Mouse (Mus musculus): ENCODE measurements around the gene Acadvl. TPM values are rescaled to one million over a fixed set of nuclear protein-coding genes. Genes with fewer than 3 reads are reported as not detected.
A peak's percentile ranks its signal among the peaks of the same experiment; 100 is the strongest.

Acadvl gene
- total and polyA plus RNA-seq, 2 experiments from 2014 or later, result 47.7 to 51.5 TPM

DNA sequence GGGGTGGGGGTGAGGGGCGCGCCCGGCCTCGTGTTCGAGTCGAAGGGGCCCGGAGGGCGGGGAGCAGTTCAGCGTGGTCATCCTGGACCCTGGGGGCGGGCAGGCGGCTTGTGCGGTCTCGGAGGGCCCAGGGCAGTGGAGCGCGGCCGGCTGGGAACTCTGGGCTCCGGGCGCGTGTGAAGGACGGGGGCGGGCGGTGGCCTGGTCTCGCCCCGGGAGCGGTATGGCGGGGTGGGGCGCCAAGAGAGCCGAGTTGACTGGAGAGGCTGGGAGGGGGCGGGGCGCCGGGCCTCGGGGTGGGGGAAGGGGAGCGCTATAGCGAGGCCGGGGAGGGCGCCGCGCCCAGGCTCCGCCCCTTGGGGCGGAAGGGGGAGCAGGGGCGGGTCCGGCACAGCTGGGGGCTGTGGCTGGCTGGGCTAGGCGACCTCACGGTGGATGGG is 18.1 kb downstream of the Acadvl start:
- no peaks in the 10 kb centered on the region for H3K27me3 ChIP-seq (ENCODE audit: insufficient read depth, low read length)
- peak; percentile 71 for DNase-seq
- peaks cover 35% of the 10 kb centered on the region for H3K36me3 ChIP-seq (ENCODE audit: insufficient read depth)
- peak overlapping the region; percentile 72 for H3K9ac ChIP-seq
- TF ChIP-seq CTCF (IDR thresholded peaks at IDR 0.05; ENCODE audit: low read depth), result no peak
- peak overlapping the region; percentile 73 for H3K4me2 ChIP-seq (ENCODE audit: low read depth)
- ATAC-seq, result no peak
- peak overlapping the region; percentile 89 for H3K27ac ChIP-seq (ENCODE audit: low read depth, low read length)
- WGBS, result 6% methylated on average over 30 of the region's 44 CpGs
- peaks cover 26% of the 10 kb centered on the region for H3K4me1 ChIP-seq (ENCODE audit: insufficient read depth)
- H3K4me3 ChIP-seq (ENCODE audit: low read depth, low read length), result peak overlapping the region; percentile 79
- no peaks in the 10 kb centered on the region for H3K9me3 ChIP-seq (ENCODE audit: low read length)

DNA sequence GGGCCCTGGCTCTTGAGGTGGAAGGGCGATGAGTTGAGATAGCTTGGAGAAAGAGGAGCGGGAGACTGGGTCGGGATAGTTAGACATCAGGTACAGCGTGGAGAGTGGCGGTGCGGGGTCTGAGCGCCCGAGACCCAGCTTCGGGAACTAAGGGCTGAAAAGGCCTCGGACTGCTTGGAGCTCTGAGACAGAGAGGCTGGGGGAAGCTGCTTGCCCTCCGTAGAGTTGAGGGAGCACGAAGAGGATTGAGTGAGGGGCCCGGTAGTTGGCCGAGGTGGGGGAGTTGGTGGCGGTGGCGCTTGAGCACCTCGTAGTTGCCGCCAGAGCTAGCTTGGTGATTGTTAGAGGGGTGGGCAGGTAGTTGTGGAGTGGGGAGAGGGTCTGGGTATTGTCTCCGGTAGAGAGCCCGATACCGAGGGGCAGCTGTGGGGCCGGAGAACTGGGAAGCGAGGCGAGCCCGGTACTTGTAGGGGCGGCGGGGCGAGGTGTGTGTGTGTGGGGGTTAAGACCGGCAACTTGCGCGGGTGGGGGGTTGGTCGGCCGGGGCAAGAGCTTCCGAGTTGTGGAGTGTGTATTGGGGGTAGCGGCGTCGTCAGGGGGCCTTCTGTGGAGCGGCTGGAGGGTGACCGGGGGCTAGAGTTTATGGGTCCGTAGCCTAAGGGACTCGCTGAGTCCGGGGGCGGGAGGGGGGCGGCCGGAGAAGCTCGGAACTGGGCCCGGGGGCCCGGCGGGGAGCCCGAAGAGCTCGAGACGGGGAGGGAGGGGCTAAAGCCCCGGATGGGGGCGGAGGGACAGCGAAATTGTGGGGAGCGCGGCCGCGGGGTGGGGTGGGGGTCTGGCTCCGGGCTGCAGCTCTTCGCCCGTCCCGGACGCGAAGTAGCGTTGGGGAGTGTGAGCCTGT is 18.8 kb downstream of the Acadvl start:
- H3K27ac ChIP-seq (ENCODE audit: low read depth, low read length), result peak overlapping the region; percentile 89
- peak overlapping the region; percentile 72 for H3K9ac ChIP-seq
- H3K36me3 ChIP-seq (ENCODE audit: insufficient read depth), result peaks cover 35% of the 10 kb centered on the region
- no peaks in the 10 kb centered on the region for H3K9me3 ChIP-seq (ENCODE audit: low read length)
- peaks cover 20% of the 10 kb centered on the region for H3K4me1 ChIP-seq (ENCODE audit: insufficient read depth)
- DNase-seq (peak; percentile 46), ATAC-seq (no peak)
- H3K4me2 ChIP-seq (ENCODE audit: low read depth), result peak overlapping the region; percentile 73
- WGBS, result 2% methylated on average over 61 of the region's 66 CpGs
- H3K27me3 ChIP-seq (ENCODE audit: insufficient read depth, low read length), result no peaks in the 10 kb centered on the region
- no peak for TF ChIP-seq CTCF (IDR thresholded peaks at IDR 0.05; ENCODE audit: low read depth)
- peak overlapping the region; percentile 79 for H3K4me3 ChIP-seq (ENCODE audit: low read depth, low read length)

DNA sequence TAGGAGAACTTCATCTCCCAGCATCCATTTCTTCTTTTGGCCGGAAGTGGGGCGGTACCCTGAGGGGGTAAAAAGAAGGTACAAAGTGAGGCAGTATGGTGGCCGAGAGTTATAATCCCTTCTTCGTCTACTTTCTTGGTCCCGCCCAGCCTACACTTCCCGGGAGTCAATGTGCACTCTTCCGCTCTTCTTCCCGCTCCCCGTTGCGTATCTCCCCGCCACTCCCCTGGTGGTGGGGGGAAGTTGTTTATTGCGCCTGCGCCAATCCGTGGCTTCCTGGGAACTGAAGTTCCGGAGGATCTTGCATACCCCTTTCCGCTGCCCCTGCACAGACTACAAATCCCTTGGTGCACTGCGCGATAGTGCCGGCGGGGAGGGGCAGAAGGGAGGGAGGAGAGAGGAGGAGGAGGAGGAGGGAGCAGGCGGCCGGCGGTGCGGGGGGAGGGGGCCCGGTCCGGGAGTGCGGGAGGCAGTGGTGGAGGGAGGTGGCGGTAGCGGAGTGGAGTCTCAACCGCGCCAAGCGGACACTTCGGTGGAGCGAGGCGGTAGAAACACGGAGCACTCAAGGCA is 19.7 kb downstream of the Acadvl start, which contains the start of gene Phf23:
Phf23 (plus strand) TSS at position 387 of the 570 bp plus-strand sequence.
- under 1% methylated on average over 36 of the region's 36 CpGs for WGBS
- ATAC-seq, result peak; percentile 89

DNA sequence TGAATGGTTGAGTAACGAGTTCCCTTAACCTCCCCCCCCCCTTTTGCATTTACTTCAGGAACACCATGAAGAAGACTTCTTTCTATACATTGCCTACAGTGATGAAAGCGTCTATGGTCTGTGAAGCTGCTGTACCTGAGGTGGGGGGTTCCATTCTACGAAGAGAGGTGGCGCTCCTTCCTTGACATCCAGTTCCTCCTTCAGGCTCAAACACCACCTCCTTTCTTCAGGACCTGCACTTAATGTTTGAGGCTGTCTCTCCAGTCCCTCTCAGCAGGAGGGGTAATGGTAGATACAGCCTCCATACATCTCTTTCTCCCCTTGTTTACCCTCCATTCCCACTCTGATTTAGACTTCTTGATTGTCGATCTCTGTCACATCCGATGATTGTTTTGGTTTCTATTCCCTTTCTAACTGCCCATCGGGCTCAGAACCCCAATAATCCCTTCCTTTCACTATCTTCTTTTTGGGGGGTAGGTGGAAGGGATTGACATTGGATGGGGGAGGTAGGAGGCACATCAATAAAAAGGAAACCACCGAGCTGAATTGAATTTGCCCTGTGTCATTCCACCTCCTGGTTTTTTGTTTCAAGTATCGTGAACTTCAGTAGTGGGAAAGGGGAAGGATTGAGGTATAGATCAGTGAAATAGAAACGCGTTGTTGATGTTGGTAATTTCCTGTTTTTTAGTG is 20.7 kb downstream of the Acadvl start:
- peaks cover 37% of the 10 kb centered on the region for H3K36me3 ChIP-seq (ENCODE audit: insufficient read depth)
- H3K4me3 ChIP-seq (ENCODE audit: low read depth, low read length), result no peak overlapping the region
- ATAC-seq (no peak), DNase-seq (no peak)
- H3K9ac ChIP-seq, result no peak overlapping the region
- no peak overlapping the region for H3K4me2 ChIP-seq (ENCODE audit: low read depth)
- no peaks in the 10 kb centered on the region for H3K9me3 ChIP-seq (ENCODE audit: low read length)
- H3K4me1 ChIP-seq (ENCODE audit: insufficient read depth), result peaks cover 17% of the 10 kb centered on the region
- peak; percentile 35; the same call in 1 of the 2 replicates for TF ChIP-seq CTCF (IDR thresholded peaks at IDR 0.05; ENCODE audit: low read depth)
- WGBS, result 83% methylated on average over 11 of the region's 11 CpGs
- H3K27ac ChIP-seq (ENCODE audit: low read depth, low read length), result no peak overlapping the region
- H3K27me3 ChIP-seq (ENCODE audit: insufficient read depth, low read length), result no peaks in the 10 kb centered on the region

More for the DNA sequence above, 19.7 kb downstream of the Acadvl start, which contains the start of gene Phf23:
- H3K36me3 ChIP-seq (ENCODE audit: insufficient read depth), result peaks cover 35% of the 10 kb centered on the region
- H3K4me1 ChIP-seq (ENCODE audit: insufficient read depth), result peaks cover 17% of the 10 kb centered on the region
- H3K9ac ChIP-seq, result peak within 1 kb of the TSS; percentile 72
- no peaks in the 10 kb centered on the region for H3K27me3 ChIP-seq (ENCODE audit: insufficient read depth, low read length)
- peak within 1 kb of the TSS; percentile 89 for H3K27ac ChIP-seq (ENCODE audit: low read depth, low read length)
- H3K4me2 ChIP-seq (ENCODE audit: low read depth), result peak within 1 kb of the TSS; percentile 73
- DNase-seq, result peak; percentile 99
- H3K4me3 ChIP-seq (ENCODE audit: low read depth, low read length), result peak within 1 kb of the TSS; percentile 79
- TF ChIP-seq CTCF (IDR thresholded peaks at IDR 0.05; ENCODE audit: low read depth), result peak; percentile 73
- no peaks in the 10 kb centered on the region for H3K9me3 ChIP-seq (ENCODE audit: low read length)

DNA sequence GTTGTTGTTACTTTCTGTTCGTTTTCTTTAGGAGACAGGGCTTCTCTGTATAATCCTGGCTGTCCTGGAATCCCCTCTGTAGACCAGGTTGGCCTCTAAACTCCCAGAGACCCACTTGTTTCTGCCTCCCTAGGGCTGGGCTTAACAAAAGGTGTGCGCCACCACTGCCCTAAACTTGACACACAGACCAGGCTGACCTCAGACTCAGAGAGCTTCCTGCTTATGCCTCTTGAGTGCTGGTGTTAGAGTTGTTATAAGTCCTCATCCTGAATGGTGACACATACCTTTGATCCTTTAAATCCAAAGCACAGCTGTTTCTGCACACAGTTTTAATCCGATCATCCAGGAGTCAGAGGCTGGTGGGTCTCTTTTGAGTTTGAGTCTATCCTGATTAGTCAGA is 22.3 kb downstream of the Acadvl start:
- DNase-seq, result no peak
- Histone ChIP-seq H3K4me1 (ENCODE audit: insufficient read depth) (peaks cover 14% of the 10 kb centered on the region), H3K9me3 (ENCODE audit: low read length) (no peaks in the 10 kb centered on the region), H3K27me3 (ENCODE audit: insufficient read depth, low read length) (no peaks in the 10 kb centered on the region), H3K9ac (no peak overlapping the region), H3K4me2 (ENCODE audit: low read depth) (peak overlapping the region; percentile 73), H3K4me3 (ENCODE audit: low read depth, low read length) (no peak overlapping the region), H3K27ac (ENCODE audit: low read depth, low read length) (no peak overlapping the region), H3K36me3 (ENCODE audit: insufficient read depth) (peaks cover 39% of the 10 kb centered on the region)
- WGBS, result 86% methylated on average over 3 of the region's 3 CpGs
- no peak for ATAC-seq
- no peak for TF ChIP-seq CTCF (IDR thresholded peaks at IDR 0.05; ENCODE audit: low read depth)

DNA sequence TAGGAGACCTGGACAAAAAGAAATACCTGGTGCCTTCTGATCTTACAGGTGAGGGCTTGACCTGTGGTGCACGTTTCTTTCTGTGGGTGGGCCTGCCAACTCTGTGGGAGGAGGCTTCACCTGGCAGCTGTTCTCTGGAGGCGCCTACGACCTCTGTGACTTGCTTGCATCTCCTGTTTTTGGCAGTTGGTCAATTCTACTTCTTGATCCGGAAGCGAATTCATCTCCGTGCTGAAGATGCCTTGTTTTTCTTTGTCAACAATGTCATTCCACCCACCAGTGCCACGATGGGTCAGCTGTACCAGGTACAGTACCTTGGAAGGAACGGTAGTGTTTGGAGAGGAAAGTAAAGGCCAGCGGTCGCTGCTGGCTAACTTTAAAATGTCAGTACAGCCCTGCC is 22.8 kb downstream of the Acadvl start:
- no peak for TF ChIP-seq CTCF (IDR thresholded peaks at IDR 0.05; ENCODE audit: low read depth)
- peak overlapping the region; percentile 73 for H3K4me2 ChIP-seq (ENCODE audit: low read depth)
- peak overlapping the region; percentile 79 for H3K4me3 ChIP-seq (ENCODE audit: low read depth, low read length)
- H3K27ac ChIP-seq (ENCODE audit: low read depth, low read length), result no peak overlapping the region
- H3K9me3 ChIP-seq (ENCODE audit: low read length), result no peaks in the 10 kb centered on the region
- DNase-seq (no peak), ATAC-seq (no peak)
- H3K27me3 ChIP-seq (ENCODE audit: insufficient read depth, low read length), result no peaks in the 10 kb centered on the region
- H3K36me3 ChIP-seq (ENCODE audit: insufficient read depth), result peaks cover 42% of the 10 kb centered on the region
- peaks cover 8% of the 10 kb centered on the region for H3K4me1 ChIP-seq (ENCODE audit: insufficient read depth)
- 82% methylated on average over 10 of the region's 10 CpGs for WGBS
- H3K9ac ChIP-seq, result peak overlapping the region; percentile 88

All from forebrain, postnatal 0 days (tissue).